Mouse (Mus musculus): Measurements from ENCODE around the gene Fam162a.

- TF ChIP-seq TAL1 (IDR thresholded peaks at IDR 0.05; ENCODE audit: low read length) (no peak), GATA1 (IDR thresholded peaks at IDR 0.05; ENCODE audit: low read length) (no peak)
These were observed 6.5 kb downstream of the Fam162a start for GRCm38 (mm10) chr16:36064904-36065303.

All from erythroblast, embryonic 14.5 days (primary cell).